Mouse (Mus musculus) ES-Bruce4 (cell line): ENCODE data around the gene Ryr1.

ENCODE experiments used
- CTCF ChIP-seq: IDR thresholded peaks from one replicate; pipeline ENCODE4 v1.8.1; 2011; ENCODE audit warnings: low read depth, low read length
- EP300 ChIP-seq: IDR thresholded peaks from 2 replicates; pipeline ENCODE4 v1.6.1; 2011; ENCODE audit warnings: low read depth, low read length; ENCODE audit not compliant: insufficient read depth
- POLR2A ChIP-seq: IDR thresholded peaks from one replicate; pipeline ENCODE4 v1.8.1; 2011; ENCODE audit warnings: low read length; ENCODE audit not compliant: insufficient read depth

- TF ChIP-seq CTCF, result peak; percentile 47
- no peak for TF ChIP-seq POLR2A
- no peak for TF ChIP-seq EP300
Measured at GRCm38 (mm10) chr7:29041194-29041593, 83.8 kb downstream of the Ryr1 start.
